Mouse (Mus musculus): ENCODE results near the gene Gdf11.

DNA sequence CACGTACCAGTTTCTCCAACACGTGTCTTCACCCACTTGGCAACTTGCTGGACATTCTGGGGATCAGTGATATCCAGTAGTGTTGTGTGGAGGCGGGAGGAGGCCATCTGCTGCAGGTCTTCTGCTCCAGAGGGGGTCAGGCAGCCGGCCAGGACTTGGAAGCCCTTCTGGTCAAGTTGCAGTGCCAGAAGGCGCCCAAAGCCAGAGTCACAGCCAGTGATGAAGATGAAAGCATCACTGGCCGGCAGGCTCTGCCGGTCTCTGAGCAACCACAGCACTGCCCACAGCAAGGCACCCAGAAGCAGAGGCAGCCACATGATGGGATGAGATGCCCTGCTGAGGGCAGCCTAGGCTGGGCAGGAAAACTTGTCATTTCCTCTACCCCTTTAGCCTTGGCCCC lies 26.7 kb upstream of the Gdf11 start:
- no peak for TF ChIP-seq POLR2A (IDR thresholded peaks at IDR 0.05; ENCODE audit: borderline replicate concordance, low read depth, low read length)
- no peak for TF ChIP-seq CTCF (IDR thresholded peaks at IDR 0.05; ENCODE audit: low read depth, low read length)

Measured in bone marrow macrophage, adult 2 months (primary cell).